Mouse (Mus musculus) hindbrain, embryonic 16.5 days (tissue): ENCODE data around the gene Fbxl17. TPM values are rescaled to one million over a fixed set of nuclear protein-coding genes. Genes with fewer than 3 reads are reported as not detected.
A peak's percentile ranks its signal among the peaks of the same experiment; 100 is the strongest.

Experiments
- ATAC-seq: fragments of 200-750 bp; cut with Nextera tagmentation; 2 replicates; pipeline ENCODE4 v1.8.0; 2017; ENCODE audit warnings: moderate TSS enrichment, moderate library complexity
- H3K27ac ChIP-seq: fragments of 300-500 bp; sonication (generic); 2 replicates; pipeline ENCODE4 v1.5.1; 2014; ENCODE audit warnings: low read depth, mild to moderate bottlenecking, control low read depth, low read length, moderate library complexity
- H3K27me3 ChIP-seq: fragments of 300-500 bp; sonication (generic); replicated peaks from 2 replicates; pipeline ENCODE4 v1.6.1; 2014; ENCODE audit warnings: low read length; ENCODE audit not compliant: control insufficient read depth, insufficient read depth
- H3K36me3 ChIP-seq: fragments of 300-500 bp; sonication (generic); 2 replicates; pipeline ENCODE4 v1.6.1; 2014; ENCODE audit warnings: mild to moderate bottlenecking, low read length, moderate library complexity, mixed read lengths; ENCODE audit not compliant: control insufficient read depth, insufficient read depth
- H3K4me1 ChIP-seq: fragments of 300-500 bp; sonication (generic); 2 replicates; pipeline ENCODE4 v1.6.1; 2014; ENCODE audit warnings: low read depth, low read length; ENCODE audit not compliant: control insufficient read depth, insufficient read depth
- H3K4me2 ChIP-seq: fragments of 300-500 bp; sonication (generic); 2 replicates; pipeline ENCODE4 v1.6.1; 2014; ENCODE audit warnings: mild to moderate bottlenecking, low read length, control low read depth, moderate library complexity
- H3K4me3 ChIP-seq: fragments of 300-500 bp; sonication (generic); 2 replicates; pipeline ENCODE4 v1.5.1; 2014; ENCODE audit warnings: mild to moderate bottlenecking, low read length, control low read depth, moderate library complexity
- H3K9ac ChIP-seq: fragments of 300-500 bp; sonication (generic); 2 replicates; pipeline ENCODE4 v1.6.1; 2014; ENCODE audit warnings: low read depth, mild to moderate bottlenecking, control low read depth, low read length, moderate library complexity
- H3K9me3 ChIP-seq: fragments of 300-500 bp; sonication (generic); 2 replicates; pipeline ENCODE4 v1.6.1; 2014; ENCODE audit warnings: mild to moderate bottlenecking, low read length, moderate library complexity; ENCODE audit not compliant: control insufficient read depth
- WGBS: fragments of 180-500 bp; shearing (Covaris S2); extraction: QIAGEN DNeasy Blood & Tissue Kit; methylation state at CpG from one replicate; pipeline ENCODE4 v1.1.7; 2014; 5-methylcytosine and 5-hydroxymethylcytosine counted together
- polyA plus RNA-seq: library from polyadenylated mRNA; unstranded; fragments of >200 nt; fragmentation: Nextera tagmentation; extraction: Ambion mirVana; gene quantifications from 2 replicates; pipeline ENCODE4 v1.2.1, GENCODE M21; 2015

Gene Fbxl17
- polyA plus RNA-seq, 1 experiment from 2014 or later: 9.5 TPM

DNA sequence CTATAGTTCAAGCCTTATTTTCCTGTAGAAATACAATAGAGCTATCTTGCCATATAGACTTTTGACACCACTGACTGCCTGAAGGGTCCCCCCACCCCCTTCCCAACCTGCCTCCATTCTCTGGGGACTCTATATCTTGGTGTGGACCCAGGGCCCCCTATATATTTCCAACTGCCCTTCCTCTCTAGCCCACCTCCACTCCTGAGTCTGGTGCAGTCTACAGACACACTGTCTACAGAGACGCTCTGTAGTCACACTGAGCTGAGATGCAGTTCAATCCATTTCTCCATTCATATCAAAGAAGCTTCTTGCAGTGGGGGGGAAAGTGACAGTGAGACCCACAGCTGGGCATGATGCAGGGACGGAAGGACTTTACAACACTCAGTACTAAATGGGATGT is 226.5 kb downstream of the Fbxl17 start:
- Histone ChIP-seq H3K4me2 (no peak overlapping the region), H3K27ac (no peak overlapping the region)
- ATAC-seq: no peak

GRCm38 (mm10) chr17:63272914-63273313 is 226.9 kb downstream of the Fbxl17 start:
- Histone ChIP-seq H3K4me2 (no peak overlapping the region), H3K36me3 (no peaks in the 10 kb centered on the region), H3K27ac (no peak overlapping the region), H3K9ac (no peak overlapping the region), H3K9me3 (no peaks in the 10 kb centered on the region), H3K4me1 (no peaks in the 10 kb centered on the region), H3K4me3 (no peak overlapping the region), H3K27me3 (no peaks in the 10 kb centered on the region)
- ATAC-seq: peak; percentile 71

More for the DNA sequence above, 226.5 kb downstream of the Fbxl17 start:
- H3K9me3 ChIP-seq: no peaks in the 10 kb centered on the region
- H3K4me1 ChIP-seq: no peaks in the 10 kb centered on the region
- H3K4me3 ChIP-seq: no peak overlapping the region
- H3K36me3 ChIP-seq: no peaks in the 10 kb centered on the region
- H3K9ac ChIP-seq: no peak overlapping the region
- 83% methylated on average over 2 of the region's 2 CpGs for WGBS
- H3K27me3 ChIP-seq: no peaks in the 10 kb centered on the region

DNA sequence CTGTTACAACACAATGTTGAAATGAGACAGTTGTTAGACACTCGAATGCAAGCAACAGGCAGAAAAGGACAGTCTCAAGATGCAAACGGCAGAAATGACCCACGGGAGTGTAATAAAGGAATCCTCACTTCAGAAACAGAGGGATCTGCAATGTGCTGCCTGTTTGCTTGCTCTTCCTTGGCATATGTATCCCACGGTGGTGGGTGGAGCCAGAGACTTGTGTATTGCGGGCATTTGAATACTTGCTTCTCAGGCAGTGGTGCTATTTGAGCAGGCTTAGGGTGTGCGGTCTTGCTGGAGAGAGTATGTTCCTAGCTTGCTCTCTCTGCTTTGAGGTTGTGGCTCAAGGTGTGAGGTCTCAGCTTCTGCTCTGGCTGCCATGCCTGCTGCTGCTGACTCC is 228.8 kb downstream of the Fbxl17 start:
- H3K4me3 ChIP-seq: no peak overlapping the region
- no peak overlapping the region for H3K27ac ChIP-seq
- H3K4me2 ChIP-seq: no peak overlapping the region
- no peak for ATAC-seq
- WGBS: 76% methylated on average over 6 of the region's 6 CpGs
- no peak overlapping the region for H3K9ac ChIP-seq
- no peaks in the 10 kb centered on the region for H3K27me3 ChIP-seq
- H3K9me3 ChIP-seq: no peaks in the 10 kb centered on the region
- H3K36me3 ChIP-seq: no peaks in the 10 kb centered on the region
- H3K4me1 ChIP-seq: no peaks in the 10 kb centered on the region

- Histone ChIP-seq H3K27me3 (no peaks in the 10 kb centered on the region), H3K9me3 (no peaks in the 10 kb centered on the region), H3K36me3 (no peaks in the 10 kb centered on the region), H3K9ac (no peak overlapping the region), H3K4me1 (no peaks in the 10 kb centered on the region), H3K4me2 (no peak overlapping the region), H3K4me3 (no peak overlapping the region), H3K27ac (no peak overlapping the region)
- ATAC-seq: no peak
- 86% methylated on average over 5 of the region's 5 CpGs for WGBS
Observed at GRCm38 (mm10) chr17:63270513-63270912, 229.3 kb downstream of the Fbxl17 start.

DNA sequence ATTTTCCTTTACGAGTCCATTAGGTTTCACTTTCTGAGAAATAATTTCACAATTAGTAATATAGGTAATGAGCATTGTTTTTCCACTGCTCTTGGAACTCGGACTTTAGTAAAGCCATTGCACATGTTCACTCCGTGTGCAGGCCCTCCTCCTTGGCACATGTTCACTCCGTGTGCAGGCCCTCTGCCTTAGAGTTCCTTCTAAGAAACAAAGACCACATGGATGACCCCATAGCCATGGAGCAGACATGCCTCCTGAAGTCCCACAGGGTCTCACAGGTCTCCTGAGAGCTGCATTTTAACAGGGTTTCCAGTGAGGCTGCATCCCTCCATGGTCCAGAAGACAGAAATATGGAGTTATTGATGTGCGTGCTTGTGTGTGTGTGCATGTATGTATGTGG is 237.1 kb downstream of the Fbxl17 start:
- Histone ChIP-seq H3K4me3 (no peak overlapping the region), H3K9ac (no peak overlapping the region), H3K9me3 (no peaks in the 10 kb centered on the region), H3K4me1 (no peaks in the 10 kb centered on the region), H3K36me3 (no peaks in the 10 kb centered on the region), H3K27me3 (no peaks in the 10 kb centered on the region), H3K27ac (no peak overlapping the region), H3K4me2 (no peak overlapping the region)
- ATAC-seq: no peak
- 88% methylated on average over 5 of the region's 5 CpGs for WGBS

DNA sequence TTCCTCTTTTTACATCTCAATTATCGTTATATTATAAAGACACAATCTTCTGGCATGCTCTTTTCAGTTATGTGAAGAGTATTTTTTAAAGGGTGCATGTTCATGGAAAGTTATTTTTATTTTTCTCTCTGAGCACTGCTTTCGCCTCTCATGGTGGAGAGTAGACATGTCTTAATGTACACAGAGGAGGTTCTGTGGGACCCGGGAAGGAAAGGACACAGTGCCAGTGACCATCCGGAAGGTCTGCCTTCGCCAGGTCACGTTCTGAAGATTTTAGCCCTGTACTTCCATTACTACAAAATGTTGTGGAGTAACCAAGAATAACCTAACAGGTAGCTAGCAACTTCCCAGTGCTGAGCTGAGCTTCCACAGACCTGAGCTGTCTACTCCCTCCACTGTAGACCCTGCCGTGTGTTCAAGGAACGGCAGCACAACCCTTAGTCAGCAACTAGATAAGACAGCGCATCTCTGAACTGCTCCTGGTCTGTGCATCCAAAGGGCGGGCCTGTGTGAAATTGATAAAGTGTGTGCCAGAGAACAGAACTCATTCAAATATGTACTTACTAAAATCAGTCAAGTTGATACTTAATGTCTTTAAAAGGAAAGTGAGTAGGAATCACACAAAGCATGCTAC is 238.2 kb downstream of the Fbxl17 start:
- no peak for ATAC-seq
- Histone ChIP-seq H3K36me3 (no peaks in the 10 kb centered on the region), H3K9me3 (no peaks in the 10 kb centered on the region), H3K27me3 (no peaks in the 10 kb centered on the region), H3K27ac (no peak overlapping the region), H3K4me3 (no peak overlapping the region), H3K4me2 (no peak overlapping the region), H3K9ac (no peak overlapping the region), H3K4me1 (no peaks in the 10 kb centered on the region)
- WGBS: 90% methylated on average over 10 of the region's 10 CpGs

DNA sequence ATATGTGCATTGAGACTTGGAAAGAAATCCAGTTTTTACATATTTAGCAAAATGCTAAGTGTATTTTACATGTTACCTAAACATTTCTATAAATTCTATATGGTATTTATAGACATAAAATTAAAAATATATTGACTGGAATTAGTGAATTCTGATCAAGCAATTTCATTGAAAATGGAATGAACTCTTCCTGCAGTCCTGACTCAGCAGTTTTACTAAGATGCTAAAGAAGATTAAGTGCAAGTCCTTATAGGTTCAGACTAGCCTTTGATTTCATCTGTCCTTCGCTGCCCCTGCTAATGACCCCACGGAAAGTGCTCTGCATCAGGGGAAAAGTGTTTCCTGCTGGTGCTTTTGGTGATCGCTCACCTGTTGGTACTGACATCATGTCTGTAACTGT is 240.7 kb downstream of the Fbxl17 start:
- Histone ChIP-seq H3K4me1 (no peaks in the 10 kb centered on the region), H3K4me3 (no peak overlapping the region), H3K4me2 (no peak overlapping the region), H3K36me3 (no peaks in the 10 kb centered on the region), H3K9ac (no peak overlapping the region), H3K27me3 (no peaks in the 10 kb centered on the region), H3K27ac (no peak overlapping the region), H3K9me3 (no peaks in the 10 kb centered on the region)
- WGBS: 90% methylated on average over 3 of the region's 3 CpGs
- no peak for ATAC-seq

DNA sequence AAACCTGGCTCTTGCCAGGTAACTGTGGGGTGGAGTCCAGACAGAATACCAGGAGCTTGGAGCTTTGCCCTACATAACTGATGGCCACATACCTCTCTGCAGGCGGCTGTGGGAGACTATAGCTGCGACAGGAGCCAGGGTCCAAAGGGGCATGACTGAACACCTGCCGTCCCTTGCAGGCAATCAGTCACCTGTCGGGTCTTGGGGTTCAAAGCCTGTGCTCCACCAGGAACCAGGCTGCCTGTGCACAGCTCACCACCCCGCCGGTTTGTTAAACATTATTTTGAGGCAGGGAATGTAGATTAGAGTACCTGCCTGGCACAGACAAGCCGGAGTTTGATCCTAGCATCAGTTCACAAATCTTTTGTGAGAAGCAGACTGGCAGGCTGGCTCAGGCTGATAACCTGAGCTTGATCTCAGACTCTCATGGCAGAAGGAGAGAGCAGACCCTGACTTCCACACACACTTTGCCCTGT is 253.6 kb downstream of the Fbxl17 start:
- no peak overlapping the region for H3K4me3 ChIP-seq
- no peaks in the 10 kb centered on the region for H3K9me3 ChIP-seq
- no peaks in the 10 kb centered on the region for H3K36me3 ChIP-seq
- H3K4me1 ChIP-seq: no peaks in the 10 kb centered on the region
- H3K4me2 ChIP-seq: no peak overlapping the region
- H3K9ac ChIP-seq: no peak overlapping the region
- no peaks in the 10 kb centered on the region for H3K27me3 ChIP-seq
- no peak for ATAC-seq
- WGBS: 89% methylated on average over 7 of the region's 7 CpGs
- no peak overlapping the region for H3K27ac ChIP-seq

DNA sequence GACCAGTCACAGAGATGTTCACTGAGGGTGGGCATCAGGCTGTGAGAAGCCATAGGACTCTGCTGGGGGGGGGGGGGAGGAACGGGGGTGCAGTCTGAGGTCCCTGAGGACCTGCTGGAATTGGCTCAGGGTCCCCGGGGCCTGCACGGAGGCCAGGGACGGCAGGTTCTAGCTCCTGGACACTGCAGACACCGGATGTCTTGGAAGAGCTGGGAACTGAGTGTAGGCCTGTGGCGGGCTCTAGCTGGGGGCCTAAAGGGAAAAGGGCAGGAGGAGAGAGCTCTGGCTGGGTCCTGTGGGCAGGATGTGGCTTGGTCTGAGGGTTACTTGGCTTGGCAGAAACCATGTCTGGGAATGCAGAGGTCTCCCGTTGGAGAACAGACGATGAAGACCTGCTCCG is 254.3 kb downstream of the Fbxl17 start:
- H3K4me3 ChIP-seq: no peak overlapping the region
- H3K9ac ChIP-seq: no peak overlapping the region
- no peaks in the 10 kb centered on the region for H3K4me1 ChIP-seq
- no peak for ATAC-seq
- H3K9me3 ChIP-seq: no peaks in the 10 kb centered on the region
- no peak overlapping the region for H3K4me2 ChIP-seq
- H3K27ac ChIP-seq: no peak overlapping the region
- no peaks in the 10 kb centered on the region for H3K27me3 ChIP-seq
- 94% methylated on average over 9 of the region's 9 CpGs for WGBS
- no peaks in the 10 kb centered on the region for H3K36me3 ChIP-seq

DNA sequence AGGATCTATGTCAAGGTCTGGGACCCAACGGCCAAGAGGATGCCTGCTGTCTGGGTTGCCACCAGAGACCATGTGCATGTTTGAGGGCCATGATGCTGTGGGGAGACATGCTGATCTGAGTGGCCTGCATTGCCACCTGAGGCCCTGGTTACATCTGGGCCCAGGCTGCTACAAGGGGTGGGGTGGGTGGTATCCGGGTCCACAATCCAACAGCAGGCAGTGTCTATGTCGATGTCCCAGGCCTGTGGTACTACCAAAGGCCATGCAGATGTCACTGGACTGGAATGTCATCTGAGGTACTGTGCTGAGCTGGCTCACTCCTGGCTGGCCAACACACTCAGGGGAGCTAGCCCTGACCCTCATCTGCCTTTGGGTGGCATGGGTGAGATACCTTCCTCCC is 257.1 kb downstream of the Fbxl17 start:
- WGBS: 100% methylated on average over 3 of the region's 3 CpGs
- Histone ChIP-seq H3K4me2 (no peak overlapping the region), H3K27me3 (no peaks in the 10 kb centered on the region), H3K36me3 (no peaks in the 10 kb centered on the region), H3K9me3 (no peaks in the 10 kb centered on the region), H3K9ac (no peak overlapping the region), H3K27ac (no peak overlapping the region), H3K4me1 (no peaks in the 10 kb centered on the region), H3K4me3 (no peak overlapping the region)
- ATAC-seq: peak; percentile 50; the same call in 1 of the 2 replicates
